Mouse (Mus musculus) heart, adult 11 months (tissue): ENCODE measurements at regions not wholly inside any gene's neighbourhood (a gene's known extent, or its start where the extent isn't known, plus 50 kb on each side); places are given as distances from the start of the nearest gene placed in this dataset.
A peak's percentile ranks its signal among the peaks of the same experiment; 100 is the strongest.

ENCODE experiments used
- DNase-seq: peaks from one replicate; pipeline ENCODE4 v3.0.0; 2022

DNA sequence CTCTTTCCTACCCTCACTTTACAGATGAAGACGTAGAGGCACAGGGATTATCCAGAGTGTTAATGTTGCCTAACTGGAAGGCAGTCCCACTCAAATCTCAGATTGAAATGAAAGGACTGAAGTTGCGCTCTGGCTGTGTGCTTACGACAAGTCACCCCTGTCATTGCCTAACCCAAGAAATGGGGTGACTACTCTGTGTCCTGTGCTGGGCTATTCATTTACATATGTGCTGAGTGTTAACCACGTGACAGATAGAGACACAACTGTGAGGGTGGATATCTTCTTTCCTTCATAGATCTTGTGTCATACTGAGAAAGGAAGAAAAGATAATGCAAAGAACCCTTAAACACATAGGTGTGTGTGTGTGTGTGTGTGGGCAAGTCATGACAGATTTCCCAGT, 120.7 kb upstream of the Zc3h12c start:
- DNase-seq: peak; percentile 30

- peak; percentile 82 for DNase-seq
Observed at GRCm38 (mm10) chr9:52287761-52288275, 119.4 kb upstream of the Zc3h12c start.

GRCm38 (mm10) chr9:52287246-52287651, 118.9 kb upstream of the Zc3h12c start:
- DNase-seq: peak; percentile 74

DNA sequence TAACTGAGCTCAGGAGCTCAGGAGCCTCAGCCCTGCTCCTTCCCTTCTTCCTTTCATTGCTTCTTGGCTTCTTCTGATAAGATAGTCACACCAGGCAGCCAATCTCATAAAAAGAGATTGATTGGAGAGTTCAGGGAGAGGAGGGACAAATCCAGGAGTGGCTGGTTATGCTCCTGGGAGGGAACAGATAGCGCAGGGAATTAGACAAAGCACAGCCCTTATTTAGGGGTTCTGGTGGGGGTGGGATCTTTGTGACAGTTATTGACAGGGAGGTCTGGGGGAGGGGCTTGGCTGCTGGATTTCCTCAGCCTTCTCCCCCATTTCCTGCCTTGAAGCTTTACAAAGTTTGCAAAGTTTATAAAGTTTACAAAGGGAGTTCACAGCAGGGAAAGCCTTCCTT, 117.7 kb upstream of the Zc3h12c start:
- no peak for DNase-seq

GRCm38 (mm10) chr9:52283558-52283957, 115.2 kb upstream of the Zc3h12c start:
- DNase-seq: no peak

- DNase-seq: no peak
Observed at GRCm38 (mm10) chr9:52280995-52281394, 112.6 kb upstream of the Zc3h12c start.

DNA sequence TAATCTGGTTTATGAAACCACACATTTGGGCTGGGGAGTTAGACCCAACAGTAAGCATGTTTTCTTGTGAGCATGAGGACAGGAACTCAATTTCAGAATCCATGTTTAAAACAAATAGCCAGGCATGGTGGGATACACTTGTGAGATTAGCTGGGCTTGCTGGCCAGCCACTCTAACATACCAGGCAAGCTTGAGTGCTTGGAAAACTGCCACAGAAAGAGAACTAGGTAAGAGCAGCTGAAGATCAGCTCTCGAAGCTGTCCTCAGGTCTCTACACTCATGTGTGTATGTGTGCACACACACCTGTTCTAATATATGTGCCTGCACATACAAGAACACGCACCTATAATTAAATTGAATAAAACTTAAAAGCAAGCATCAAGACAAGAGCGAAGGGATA, 112.2 kb upstream of the Zc3h12c start:
- no peak for DNase-seq

DNA sequence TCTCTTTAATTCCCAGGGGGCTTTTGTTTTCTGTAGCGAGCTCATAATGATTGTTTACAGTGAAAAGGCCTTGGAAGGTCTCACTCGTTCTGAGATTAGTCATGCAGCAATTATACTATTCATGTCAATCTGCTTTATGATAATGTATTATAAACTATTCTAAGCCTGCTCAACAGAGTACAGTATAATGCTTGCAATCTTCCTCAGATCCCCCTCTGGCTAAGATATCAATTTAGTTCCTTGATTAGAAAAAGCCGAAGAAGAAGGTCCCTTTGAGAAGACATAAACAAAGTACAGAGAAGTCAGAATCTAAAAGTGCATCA, 110.3 kb upstream of the Zc3h12c start:
- DNase-seq: no peak

GRCm38 (mm10) chr9:52277954-52278700, 109.8 kb upstream of the Zc3h12c start:
- no peak for DNase-seq

- no peak for DNase-seq
Observed at GRCm38 (mm10) chr9:52273994-52274393, 105.6 kb upstream of the Zc3h12c start.

- no peak for DNase-seq
Observed at GRCm38 (mm10) chr9:52272668-52273067, 104.3 kb upstream of the Zc3h12c start.

DNA sequence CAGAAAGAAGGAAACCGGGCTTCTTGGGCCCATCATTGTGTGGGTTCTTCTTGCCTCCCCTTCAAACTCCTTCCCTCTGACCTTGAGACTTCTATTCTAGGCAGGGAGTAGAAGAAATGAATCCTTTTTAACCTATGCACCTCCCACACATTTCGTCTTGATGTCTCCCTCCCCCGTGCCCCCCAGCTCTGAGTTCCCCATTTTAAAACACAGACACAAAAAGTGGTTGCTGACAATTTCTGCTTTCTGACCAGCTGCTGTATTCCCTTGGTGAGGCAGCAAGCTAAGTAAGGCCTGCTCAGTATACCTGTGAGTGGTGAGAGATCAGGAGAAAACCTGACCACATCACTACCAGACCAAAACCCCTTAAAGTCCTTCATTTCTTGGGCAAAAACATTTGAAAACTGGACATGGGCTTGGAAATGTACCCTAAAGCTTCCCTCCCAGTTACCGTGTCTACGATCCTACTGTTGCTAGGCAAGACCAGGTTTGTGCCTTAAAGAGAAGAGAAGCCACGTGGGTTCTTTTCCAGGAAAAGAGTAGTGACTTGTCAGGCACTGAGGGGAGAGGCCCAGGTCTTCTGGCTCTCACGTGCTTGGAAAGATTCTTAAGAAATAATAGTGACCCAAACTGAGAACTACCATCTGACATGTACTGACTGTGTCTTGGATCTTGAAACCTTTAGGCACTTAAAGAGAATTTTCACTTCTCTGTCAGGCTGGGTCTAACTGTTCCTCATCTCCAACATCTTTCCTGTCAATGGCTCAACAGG, 103.2 kb upstream of the Zc3h12c start:
- DNase-seq: no peak

GRCm38 (mm10) chr9:52261538-52261937, 93.2 kb upstream of the Zc3h12c start:
- DNase-seq: no peak

DNA sequence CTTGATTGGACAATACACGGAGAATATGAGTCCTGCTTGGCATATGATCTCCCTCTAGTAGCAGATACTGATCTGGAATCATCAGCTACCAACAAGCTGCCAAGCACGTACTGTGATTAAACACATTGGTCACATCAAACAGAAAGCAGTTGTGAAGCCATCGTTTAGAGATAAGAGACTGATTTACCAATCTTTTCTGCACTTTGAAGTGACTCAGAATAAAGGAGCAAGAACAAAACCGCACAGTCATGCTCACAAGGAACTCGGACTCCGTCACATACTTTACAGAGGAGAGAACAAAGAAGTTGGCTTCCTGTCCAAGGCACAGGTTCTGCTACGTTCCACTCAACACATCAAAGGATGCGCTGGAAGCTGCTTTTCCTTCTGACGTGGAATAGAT, 91.1 kb upstream of the Zc3h12c start:
- no peak for DNase-seq

DNA sequence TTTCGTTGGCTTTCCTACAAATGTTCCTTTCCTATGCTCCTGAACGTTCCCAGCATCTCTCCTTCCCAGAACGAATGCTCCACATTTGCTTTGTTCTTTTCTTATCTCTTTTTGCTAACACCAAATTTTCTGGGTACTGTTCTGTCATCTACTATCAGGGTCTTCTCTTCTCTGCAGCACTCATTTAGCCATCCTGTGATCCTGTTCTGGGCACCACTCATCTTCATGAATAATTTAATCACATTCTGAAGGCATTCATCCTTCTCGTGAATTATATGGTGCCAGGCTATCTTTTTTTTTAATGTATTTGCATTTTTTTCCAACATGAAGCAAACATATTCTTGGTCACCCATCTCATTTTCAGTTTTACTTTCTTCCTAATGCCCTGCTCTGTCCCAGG, 87.3 kb upstream of the Zc3h12c start:
- no peak for DNase-seq

DNA sequence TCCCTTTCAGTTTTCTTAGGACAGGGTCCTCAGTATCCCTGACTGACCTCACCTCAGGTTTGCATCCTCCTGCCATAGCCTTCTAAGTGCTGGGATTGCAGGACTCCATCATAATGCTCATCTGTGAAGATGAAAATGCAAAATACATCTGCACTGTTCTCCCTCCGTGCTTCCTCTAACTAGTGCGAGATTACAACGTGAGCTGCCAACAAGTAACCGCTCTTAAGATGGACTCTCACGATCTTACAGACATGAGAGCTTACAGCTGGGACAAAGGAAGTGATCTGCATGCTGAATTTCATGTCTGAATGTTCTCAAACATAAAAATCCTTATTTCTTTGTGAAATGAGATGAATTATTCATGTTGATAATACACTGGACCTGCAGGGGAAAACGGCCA, 86.1 kb upstream of the Zc3h12c start:
- DNase-seq: no peak

DNA sequence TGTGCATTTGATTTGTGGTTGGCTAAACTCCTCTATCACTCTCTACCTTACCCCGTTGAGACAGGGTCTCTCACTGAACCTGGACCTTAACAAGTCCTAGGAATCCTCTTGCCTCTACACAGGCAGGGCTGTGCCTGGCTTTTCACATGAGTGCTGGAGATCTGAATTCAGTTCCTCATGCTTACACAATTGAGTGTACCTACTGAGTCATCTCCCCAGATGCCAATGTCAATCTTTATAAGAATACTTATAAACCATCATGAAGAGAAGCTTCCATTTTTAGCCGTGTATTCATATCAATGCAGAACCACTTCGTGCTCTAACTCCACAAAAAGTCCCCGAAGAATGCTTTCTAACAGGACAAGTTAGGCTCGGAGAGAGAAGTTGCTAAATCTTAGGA, 83.1 kb upstream of the Zc3h12c start:
- peak; percentile 19 for DNase-seq

GRCm38 (mm10) chr9:52246712-52247111, 78.3 kb upstream of the Zc3h12c start:
- no peak for DNase-seq

DNA sequence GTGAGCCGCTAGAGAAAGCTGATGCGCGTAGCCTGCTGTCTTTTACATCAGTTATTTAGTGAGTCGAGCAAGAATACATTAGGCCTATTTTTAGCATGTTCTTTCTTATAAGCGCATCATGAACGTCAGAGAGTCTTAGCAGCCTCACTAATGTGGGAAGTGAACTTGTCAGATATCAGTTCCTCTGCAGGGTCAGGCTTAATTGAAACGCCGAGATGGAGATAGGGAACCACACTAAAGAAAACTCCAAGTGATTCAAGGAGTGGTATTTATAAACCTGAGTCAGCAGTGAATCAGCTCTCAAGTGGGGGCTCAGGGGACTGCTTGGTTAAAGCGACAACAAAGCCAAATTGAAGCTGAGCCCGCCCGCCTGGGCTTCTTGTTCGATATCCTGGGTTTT, 75.7 kb upstream of the Zc3h12c start:
- DNase-seq: peak; percentile 65

DNA sequence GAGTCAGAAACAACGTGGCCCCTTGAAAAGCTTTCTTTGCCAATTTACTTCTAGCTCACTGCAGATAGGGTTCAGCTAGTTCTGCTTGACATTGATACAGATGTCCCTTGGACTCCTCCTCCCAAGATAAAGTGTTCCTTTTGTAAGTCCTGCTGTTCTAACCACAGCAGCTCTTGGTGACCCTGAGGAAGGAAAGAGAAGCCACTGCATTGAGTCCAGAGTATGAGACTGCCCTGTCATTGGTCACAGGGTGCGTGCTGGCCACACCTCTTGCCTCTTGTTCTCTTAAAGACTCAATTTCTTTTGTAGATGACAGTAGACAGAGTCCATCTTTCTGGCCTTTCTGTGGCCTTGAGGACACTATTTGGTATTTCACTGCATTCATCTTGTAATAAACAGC, 74.7 kb upstream of the Zc3h12c start:
- peak; percentile 50 for DNase-seq

DNA sequence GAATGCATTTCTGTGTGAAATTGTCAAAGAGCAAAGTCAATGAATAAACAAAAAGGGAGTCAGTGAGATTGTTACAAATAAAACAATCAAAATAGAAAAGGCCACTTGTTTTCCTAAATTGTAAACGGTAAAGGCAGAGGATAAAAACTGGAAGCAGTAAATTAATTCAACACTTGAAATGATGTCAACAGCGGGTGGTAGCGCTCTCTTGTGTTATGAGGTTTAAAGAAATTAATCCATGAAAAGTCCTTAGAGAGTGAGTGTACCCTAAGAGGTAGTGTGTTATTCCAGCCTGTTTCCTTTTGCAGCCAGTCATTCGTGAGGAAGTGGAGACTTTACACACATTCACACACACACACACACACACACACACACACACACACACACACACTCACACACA, 73.2 kb upstream of the Zc3h12c start:
- peak; percentile 2 for DNase-seq

DNA sequence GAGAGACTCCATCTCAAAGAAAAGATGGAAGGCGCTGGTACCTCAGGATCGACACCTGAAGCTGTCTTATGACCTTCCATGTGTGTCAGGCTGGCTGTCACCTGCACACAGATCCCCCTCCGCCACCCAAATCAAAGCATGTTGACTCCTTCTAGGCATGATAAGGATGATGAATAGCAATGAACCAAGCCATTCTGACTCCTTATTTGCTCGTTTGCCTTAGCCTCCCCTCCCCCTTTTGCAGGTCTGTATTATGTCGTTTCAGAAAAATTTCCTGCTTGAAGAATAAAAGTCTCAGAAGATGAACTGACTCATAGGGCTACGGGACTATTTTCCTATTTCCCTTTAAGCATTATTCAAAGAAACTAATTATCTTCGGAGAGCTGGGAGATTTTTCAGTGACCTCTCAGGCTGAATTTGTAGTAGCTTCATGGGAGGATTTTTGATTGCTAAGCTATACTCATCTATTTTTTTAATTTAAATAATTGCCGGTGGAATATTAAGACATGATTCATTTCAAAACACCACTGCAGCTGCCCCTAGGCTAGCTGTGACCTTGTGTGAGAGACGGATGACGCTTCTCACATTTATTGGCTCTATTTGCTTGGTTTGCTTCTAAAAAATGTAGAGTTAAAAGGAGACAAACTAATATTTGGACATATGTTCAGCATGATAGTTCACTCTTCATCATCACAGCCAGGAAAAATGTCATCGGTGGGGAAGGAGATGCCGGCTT, 72.4 kb upstream of the Zc3h12c start:
- DNase-seq: peak; percentile 64

DNA sequence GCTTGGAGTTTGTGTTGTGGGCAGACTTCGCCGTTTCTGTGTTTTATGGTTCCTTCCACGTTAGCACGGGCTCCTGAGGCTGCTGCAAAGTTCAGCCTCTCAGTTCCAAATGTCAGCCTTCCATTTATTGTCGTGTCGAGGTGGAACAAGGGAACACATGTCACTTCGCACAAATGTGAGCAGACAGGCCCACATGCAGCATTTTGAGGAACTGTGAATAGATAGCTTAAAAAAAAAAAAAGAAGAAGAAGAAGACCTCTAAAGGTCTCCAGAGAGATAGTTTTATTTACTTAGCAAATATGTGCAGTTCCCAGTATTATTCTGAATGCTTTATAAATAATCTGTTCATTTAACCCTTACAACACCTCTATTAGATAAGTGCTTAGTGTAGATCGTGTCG, 66.4 kb upstream of the Zc3h12c start:
- peak; percentile 52 for DNase-seq

DNA sequence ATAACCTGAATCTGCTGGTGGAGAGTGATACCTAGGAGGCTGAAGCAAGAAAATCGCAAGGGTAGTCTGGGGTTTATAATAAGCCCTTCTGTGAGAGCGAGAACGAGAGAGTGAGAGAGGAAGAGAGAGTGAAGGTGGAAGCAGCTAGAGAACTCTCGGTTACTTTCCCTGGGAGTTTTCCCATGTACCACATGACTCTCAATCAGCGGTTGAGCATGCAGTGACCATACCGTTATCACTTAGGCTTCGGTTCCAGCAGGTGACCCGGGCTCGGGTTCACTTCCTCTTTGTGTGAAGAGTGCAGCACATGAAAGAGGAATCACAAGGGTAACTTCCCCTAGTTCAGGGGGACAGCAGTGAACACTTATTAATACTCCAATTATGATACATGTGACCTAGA, 61.2 kb upstream of the Zc3h12c start:
- peak; percentile 80 for DNase-seq
